Comparison of ENCODE assay signal across 11 mouse cellular contexts in genomic region chr6:110247490-110247889, GRCm38 (mm10).
"Had no signal": no experiment of that assay in that cellular context is flagged by ENCODE, and none has a peak within 500 bp of the region (broad histone marks: within the 10 kb centered on the region; RNA-seq: fewer than 3 reads in every experiment).

No protein-coding gene starts in this region.

- H3K36me3 ChIP-seq: limb, embryonic 12.5 days; midbrain, embryonic 12.5 days; neural tube, embryonic 12.5 days had no signal

- H3K27ac ChIP-seq: limb, embryonic 12.5 days; liver, embryonic 14.5 days; midbrain, embryonic 12.5 days; neural tube, embryonic 12.5 days had no signal

- H3K4me2 ChIP-seq: limb, embryonic 12.5 days; midbrain, embryonic 12.5 days; neural tube, embryonic 12.5 days had no signal

- H3K4me3 ChIP-seq: limb, embryonic 12.5 days; midbrain, embryonic 12.5 days; neural tube, embryonic 12.5 days had no signal

- H3K9ac ChIP-seq: limb, embryonic 12.5 days; liver, embryonic 14.5 days; midbrain, embryonic 12.5 days; neural tube, embryonic 12.5 days had no signal

- H3K9me3 ChIP-seq: limb, embryonic 12.5 days; midbrain, embryonic 12.5 days; neural tube, embryonic 12.5 days had no signal

- DNase-seq: kidney, adult 2 months; kidney, postnatal 25 days; lung, adult 18-20 months; lung, postnatal 10 days; lung, postnatal 4 days; thymus, adult 18-20 months; thymus, postnatal 14 days had no signal

- H3K27me3 ChIP-seq: limb, embryonic 12.5 days; midbrain, embryonic 12.5 days; neural tube, embryonic 12.5 days had no signal

- H3K4me1 ChIP-seq: limb, embryonic 12.5 days; midbrain, embryonic 12.5 days; neural tube, embryonic 12.5 days had no signal
